Mouse (Mus musculus) layer of hippocampus, adult 9-11 months (tissue): Measurements from ENCODE around the gene B3galt2.
"Not testable (repeated sequence)": the region's sequence is repeated elsewhere in the genome, so short reads cannot be mapped to it uniquely, and the experiment has no call there.

Experiments
- DNase-seq: peaks from one replicate; pipeline ENCODE4 v3.0.0; 2022

B3galt2 gene

DNA sequence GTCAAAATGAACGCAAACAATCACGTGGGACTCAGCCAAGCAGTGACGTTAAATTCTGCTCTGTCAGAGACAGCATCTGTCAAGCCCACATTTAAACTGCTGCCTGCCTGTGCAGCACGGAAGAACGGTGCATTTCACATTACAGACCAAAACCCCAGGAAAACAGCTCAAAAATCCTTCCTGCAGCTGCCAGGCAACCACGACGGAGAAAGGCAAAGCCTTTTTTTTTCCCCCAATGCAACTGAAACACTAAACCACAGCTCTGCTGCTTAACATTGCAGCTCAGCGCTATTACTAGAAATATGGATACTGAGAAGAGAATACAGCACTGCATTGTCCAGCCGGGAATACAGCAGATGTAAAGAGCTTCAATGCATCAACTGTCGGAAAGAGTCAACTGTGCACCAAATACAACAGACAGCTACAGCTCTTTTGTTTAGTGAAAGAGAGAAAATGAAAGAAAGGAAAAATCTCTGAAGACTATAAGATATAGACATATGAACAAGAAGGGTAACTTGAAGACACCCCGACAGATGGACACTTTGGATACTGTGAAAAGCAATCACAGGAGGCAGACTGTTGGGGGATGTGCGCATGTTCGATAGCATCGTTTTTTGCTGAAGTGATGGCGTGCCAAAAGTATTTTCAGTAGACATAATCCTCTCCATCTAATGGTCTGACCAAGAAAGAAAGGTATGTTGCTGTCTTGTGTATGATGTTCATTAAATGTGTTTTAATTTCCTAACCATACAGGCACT is at the start of gene B3galt2:
TSS of gene B3galt2 (plus strand) at position 15 of the 758 bp plus-strand sequence.
- peak; percentile 77 for DNase-seq

GRCm38 (mm10) chr1:143596864-143597263 is 43.6 kb upstream of the B3galt2 start:
- DNase-seq = no peak

- DNase-seq = no peak
Measured at GRCm38 (mm10) chr1:143608911-143609310, 31.6 kb upstream of the B3galt2 start.

DNA sequence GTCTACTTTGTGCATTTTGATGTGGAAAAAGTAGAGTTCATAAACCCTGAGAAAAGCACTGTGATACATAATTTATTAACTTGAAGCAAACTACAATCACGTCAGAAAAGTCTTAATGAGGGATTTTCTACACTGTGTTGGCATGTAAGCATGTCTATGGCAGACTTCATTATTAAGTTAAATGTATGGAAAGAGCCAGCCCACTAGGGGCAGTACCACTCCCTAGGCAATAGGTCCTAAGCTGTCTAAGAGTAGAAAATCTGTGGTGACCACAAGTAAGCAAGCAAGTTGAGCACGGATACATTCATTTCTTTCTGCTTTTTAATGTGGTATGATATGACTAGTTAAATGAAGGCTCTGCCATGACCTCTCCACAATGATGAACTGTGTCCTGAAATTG is 27.6 kb upstream of the B3galt2 start:
- no peak for DNase-seq

DNA sequence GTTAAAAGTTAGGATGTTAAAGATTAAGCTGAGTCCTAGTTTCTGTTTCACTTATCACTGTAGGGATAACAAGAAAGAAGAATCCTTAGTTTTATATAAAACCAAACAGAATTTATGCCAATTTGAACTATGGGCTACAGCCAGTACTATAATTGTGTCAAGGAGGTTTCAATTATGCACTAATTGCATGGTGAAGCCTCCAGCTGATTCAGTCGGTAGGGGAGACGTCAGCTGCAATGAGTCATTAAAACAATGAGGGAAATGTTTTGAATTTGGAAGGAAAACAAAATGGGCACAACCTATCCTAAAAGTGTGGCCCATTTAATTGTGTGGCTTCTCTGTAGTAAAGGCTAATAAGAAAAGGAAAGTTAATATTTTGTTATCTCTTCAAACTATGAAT is 20.7 kb upstream of the B3galt2 start:
- no peak for DNase-seq

GRCm38 (mm10) chr1:143621930-143622329 is 18.5 kb upstream of the B3galt2 start:
- no peak for DNase-seq

GRCm38 (mm10) chr1:143622634-143623033 is 17.8 kb upstream of the B3galt2 start:
- DNase-seq = no peak

GRCm38 (mm10) chr1:143631337-143631736 is 9.1 kb upstream of the B3galt2 start:
- no peak for DNase-seq

- no peak for DNase-seq
Measured at GRCm38 (mm10) chr1:143632361-143632760, 8.1 kb upstream of the B3galt2 start.

GRCm38 (mm10) chr1:143632854-143633587 is 7.4 kb upstream of the B3galt2 start:
- DNase-seq = no peak

GRCm38 (mm10) chr1:143644221-143644620 is 3.8 kb downstream of the B3galt2 start:
- DNase-seq = no peak

GRCm38 (mm10) chr1:143645386-143645785 is 4.9 kb downstream of the B3galt2 start:
- no peak for DNase-seq

DNA sequence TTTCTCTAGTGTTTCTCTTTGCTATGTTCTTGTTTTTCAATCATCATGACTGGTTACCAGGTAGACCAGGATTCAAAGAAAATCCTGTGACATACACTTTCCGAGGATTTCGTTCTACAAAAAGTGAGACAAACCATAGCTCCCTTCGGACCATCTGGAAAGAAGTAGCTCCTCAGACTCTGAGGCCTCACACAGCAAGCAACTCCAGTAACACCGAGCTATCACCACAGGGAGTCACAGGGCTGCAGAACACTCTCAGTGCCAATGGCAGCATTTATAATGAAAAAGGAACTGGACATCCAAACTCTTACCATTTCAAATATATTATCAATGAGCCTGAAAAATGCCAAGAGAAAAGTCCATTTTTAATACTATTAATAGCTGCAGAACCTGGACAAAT is 5.8 kb downstream of the B3galt2 start:
- DNase-seq = no peak

- no peak for DNase-seq
Measured at GRCm38 (mm10) chr1:143650317-143650716, 9.9 kb downstream of the B3galt2 start.

DNA sequence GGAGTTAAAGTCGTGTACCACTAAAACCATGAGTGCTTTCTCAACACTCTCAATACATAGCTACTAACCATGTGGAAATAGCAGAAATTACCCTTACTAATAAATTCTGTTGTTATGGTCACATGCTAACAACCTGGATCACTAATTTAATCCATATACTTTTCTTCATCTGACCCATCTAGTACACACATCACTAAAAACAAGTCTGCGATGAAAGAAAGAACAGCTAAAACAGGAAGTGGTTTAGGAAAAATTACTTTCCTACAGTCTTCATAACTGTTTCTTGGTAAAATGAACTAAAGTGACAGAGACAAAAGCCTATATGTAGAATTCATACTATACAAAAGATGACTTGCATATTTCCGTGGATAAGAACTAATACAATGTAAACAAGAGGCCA is 13.2 kb downstream of the B3galt2 start:
- DNase-seq = no peak

DNA sequence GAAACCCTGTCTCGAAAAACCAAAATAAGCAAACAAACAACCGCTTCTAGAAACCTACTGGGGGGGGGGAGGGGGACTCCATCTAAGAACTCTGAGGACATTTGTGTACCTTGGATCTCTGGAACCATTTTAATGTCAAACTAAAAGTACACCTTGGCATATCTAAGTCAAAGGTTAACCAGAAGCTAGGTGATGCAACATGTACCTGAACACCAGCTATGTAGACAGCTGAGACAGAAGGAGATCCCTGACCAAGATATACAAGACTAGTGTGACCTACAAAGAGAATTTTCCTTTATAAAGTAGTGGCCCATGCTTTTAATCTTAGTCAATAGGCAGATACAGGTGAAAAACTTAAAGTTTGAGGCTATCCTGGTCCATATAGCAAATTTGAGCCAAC is 22.7 kb downstream of the B3galt2 start:
- DNase-seq = no peak

DNA sequence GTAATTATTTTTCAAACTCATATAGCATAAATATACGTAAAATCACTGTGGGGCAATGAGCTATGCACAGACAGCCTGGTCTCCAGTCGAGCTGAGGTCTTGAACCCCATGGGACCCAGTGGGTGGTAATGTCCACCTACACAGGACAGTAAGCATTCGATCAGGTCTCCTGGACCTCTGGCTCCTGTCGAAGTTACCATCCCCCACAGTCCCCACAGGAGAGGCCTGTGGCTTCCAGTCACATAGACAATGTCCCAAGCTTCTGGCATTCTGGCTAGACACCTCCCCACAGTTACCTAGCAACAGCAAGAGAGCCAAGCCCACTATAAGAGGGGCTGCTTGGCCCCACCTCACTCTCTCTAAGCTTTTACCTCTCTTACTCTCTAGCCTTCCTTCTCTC is 24.3 kb downstream of the B3galt2 start:
- DNase-seq = not testable (repeated sequence)

DNA sequence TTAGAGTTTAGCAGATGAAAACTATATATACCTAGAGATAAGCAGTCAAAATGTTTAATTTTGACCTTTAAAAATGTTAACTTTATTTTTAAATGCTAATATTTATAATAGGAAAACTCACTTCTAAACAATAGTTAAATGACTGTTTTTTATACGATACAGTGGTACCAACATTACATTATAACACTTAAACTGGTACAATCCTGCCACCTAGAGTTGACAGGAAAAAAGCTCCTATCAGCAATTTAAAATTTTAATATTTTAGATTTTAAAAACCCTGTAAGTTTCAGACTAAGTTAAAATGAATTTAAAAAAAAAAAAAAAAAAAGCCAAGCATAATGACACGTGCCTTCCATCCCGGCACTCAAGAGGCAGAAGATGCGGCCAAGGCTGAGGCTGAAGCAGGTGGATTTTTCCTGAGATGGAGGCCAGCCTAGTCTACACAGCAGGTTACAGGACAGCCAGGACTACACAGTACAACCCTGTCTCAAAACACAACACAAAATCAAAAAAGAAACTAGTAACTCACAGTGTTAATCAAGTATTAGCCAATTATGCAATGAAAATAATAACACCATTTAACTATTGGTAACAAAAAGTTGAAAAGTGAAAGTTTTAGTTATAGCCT is 35.4 kb downstream of the B3galt2 start:
- DNase-seq = no peak

GRCm38 (mm10) chr1:143681108-143681507 is 40.6 kb downstream of the B3galt2 start:
- peak; percentile 19 for DNase-seq

- DNase-seq = no peak
Measured at GRCm38 (mm10) chr1:143684849-143685248, 44.4 kb downstream of the B3galt2 start.

DNA sequence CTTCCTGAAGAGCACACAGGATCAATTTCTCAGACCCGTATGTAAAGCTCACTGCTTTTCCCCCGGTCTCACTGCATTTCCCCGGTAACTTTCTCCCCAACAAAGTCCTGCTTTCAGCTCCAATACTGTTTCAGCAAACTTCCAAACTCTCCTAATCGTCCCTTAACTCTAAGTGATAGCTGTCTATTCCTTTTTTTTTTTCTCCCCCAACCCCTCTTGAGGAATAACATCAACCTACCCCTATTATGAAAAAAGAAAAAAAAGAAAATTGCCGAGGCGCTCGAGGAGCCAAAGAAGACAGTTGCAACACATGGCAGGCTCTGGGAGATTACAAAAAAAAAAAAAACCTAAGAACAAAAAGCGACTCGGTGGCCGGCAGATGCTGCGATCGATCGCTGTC is 61.3 kb downstream of the B3galt2 start:
- DNase-seq = no peak

GRCm38 (mm10) chr1:143702141-143702740 is 61.8 kb downstream of the B3galt2 start:
- peak; percentile 34 for DNase-seq

DNA sequence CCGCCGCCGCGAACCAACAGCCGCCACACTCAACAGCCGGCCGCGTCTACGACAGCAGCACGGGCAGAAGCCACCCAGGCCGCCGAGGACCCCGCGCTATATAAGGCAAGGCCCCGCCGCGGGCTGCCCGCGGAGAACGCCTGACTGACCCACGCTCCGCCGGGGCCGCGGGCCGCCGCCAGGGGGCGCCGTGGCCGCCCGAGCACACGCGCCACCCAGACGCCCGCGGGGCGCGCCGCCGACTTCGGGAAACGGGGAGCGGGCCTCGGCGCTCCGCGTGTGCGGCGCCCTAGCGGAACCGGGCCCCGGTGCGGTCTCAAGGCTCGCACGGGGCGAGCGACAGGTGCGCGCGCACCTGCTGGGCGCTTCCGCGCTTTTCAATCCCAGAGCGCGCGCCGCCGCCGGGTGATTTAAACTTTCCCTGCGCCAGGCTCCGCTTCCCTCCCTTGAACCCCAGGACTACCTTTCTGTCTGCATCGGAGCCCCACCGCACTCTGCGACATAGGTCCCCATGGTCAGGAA is 62.3 kb downstream of the B3galt2 start, which contains the start of gene Cdc73:
TSS of gene Cdc73 (minus strand) at position 153 of the 522 bp plus-strand sequence.
- DNase-seq = peak; percentile 93
